In genomic region chr8:112803058-112803457, GRCm38 (mm10) we compare ENCODE assay signal across 28 mouse cellular contexts.
DNase-seq lines count a peak whose midpoint lies in the region; ATAC-seq and TF ChIP-seq lines count a peak whose summit lies in the region.
"Had no signal": no experiment of that assay in that cellular context is flagged by ENCODE, and none has a peak within 500 bp of the region (broad histone marks: within the 10 kb centered on the region; RNA-seq: fewer than 3 reads in every experiment).

No protein-coding gene starts in this region.

- 92% methylated on average over 17 of the region's 17 CpGs for WGBS in liver, postnatal 0 days (ENCODE audit: insufficient replicate concordance)

- DNase-seq in gastrocnemius, postnatal 14 days: peak; percentile 3
- DNase-seq in gastrocnemius, postnatal 36 days: no peak
- DNase-seq in kidney, postnatal 10 days: peak; percentile 5
- DNase-seq in thymus, postnatal 4 days: no peak
- no peak for DNase-seq in liver, postnatal 0 days
- DNase-seq: adrenal gland, postnatal 14 days; B cell, adult 2 months; cerebellum, adult 9-11 months; forebrain, postnatal 0 days; heart, postnatal 36 days; layer of hippocampus, postnatal 36 days; liver, embryonic 13.5 days; lung, adult 2 months; lung, postnatal 10 days; right cerebral cortex, postnatal 25 days; thymus, postnatal 14 days had no signal

- intact Hi-C loops in gastrocnemius, postnatal 14 days (cut with DNase I; ENCODE audit: low total_unique reads): no loop called here
- intact Hi-C loops in gastrocnemius, postnatal 36 days (cut with DNase I): no loop called here

- no peak for TF ChIP-seq EP300 in liver, postnatal 0 days (IDR thresholded peaks at IDR 0.05; ENCODE audit: low read depth)

- TF ChIP-seq CTCF in liver, postnatal 0 days (IDR thresholded peaks at IDR 0.05; ENCODE audit: low read depth): no peak

- no peaks in the 10 kb centered on the region for H3K4me1 ChIP-seq in megakaryocyte, embryonic 14.5 days
- no peaks in the 10 kb centered on the region for H3K4me1 ChIP-seq in liver, postnatal 0 days (ENCODE audit: insufficient read depth)
- H3K4me1 ChIP-seq: embryonic facial prominence, embryonic 10.5 days; embryonic facial prominence, embryonic 15.5 days; forebrain, embryonic 12.5 days; heart, embryonic 10.5 days; hindbrain, embryonic 12.5 days; limb, embryonic 10.5 days; limb, embryonic 15.5 days; liver, embryonic 13.5 days had no signal

- H3K27me3 ChIP-seq in megakaryocyte, embryonic 14.5 days (replicated peaks): no peaks in the 10 kb centered on the region
- H3K27me3 ChIP-seq in liver, postnatal 0 days (ENCODE audit: insufficient read depth, low read length): no peaks in the 10 kb centered on the region
- H3K27me3 ChIP-seq: embryonic facial prominence, embryonic 15.5 days; forebrain, embryonic 12.5 days; hindbrain, embryonic 12.5 days; limb, embryonic 15.5 days; liver, embryonic 13.5 days had no signal

- no peak overlapping the region for H3K27ac ChIP-seq in liver, postnatal 0 days (ENCODE audit: low read depth)
- H3K27ac ChIP-seq: embryonic facial prominence, embryonic 10.5 days; embryonic facial prominence, embryonic 15.5 days; forebrain, embryonic 12.5 days; heart, embryonic 10.5 days; hindbrain, embryonic 12.5 days; limb, embryonic 10.5 days; limb, embryonic 15.5 days; liver, embryonic 13.5 days had no signal

- no peak for ATAC-seq in megakaryocyte, adult 5-6 weeks (ENCODE audit: poor library complexity, severe bottlenecking)
- no peak for ATAC-seq in liver, postnatal 0 days
- ATAC-seq: forebrain, postnatal 0 days; intestine, embryonic 16.5 days; midbrain, embryonic 16.5 days had no signal

- H3K4me3 ChIP-seq in megakaryocyte, embryonic 14.5 days (replicated peaks): peak overlapping the region; percentile 59
- no peak overlapping the region for H3K4me3 ChIP-seq in liver, postnatal 0 days (ENCODE audit: low read depth, low read length)
- H3K4me3 ChIP-seq: embryonic facial prominence, embryonic 10.5 days; embryonic facial prominence, embryonic 15.5 days; forebrain, embryonic 12.5 days; heart, embryonic 10.5 days; hindbrain, embryonic 12.5 days; limb, embryonic 10.5 days; limb, embryonic 15.5 days; liver, embryonic 13.5 days had no signal

- no peak overlapping the region for H3K4me2 ChIP-seq in liver, postnatal 0 days (ENCODE audit: low read depth, low read length)
- H3K4me2 ChIP-seq: embryonic facial prominence, embryonic 15.5 days; forebrain, embryonic 12.5 days; hindbrain, embryonic 12.5 days; limb, embryonic 15.5 days; liver, embryonic 13.5 days; midbrain, embryonic 11.5 days had no signal

- peaks cover 65% of the 10 kb centered on the region for H3K9me3 ChIP-seq in megakaryocyte, embryonic 14.5 days
- peaks cover 5% of the 10 kb centered on the region for H3K9me3 ChIP-seq in liver, postnatal 0 days (ENCODE audit: low read length)
- H3K9me3 ChIP-seq: embryonic facial prominence, embryonic 10.5 days; embryonic facial prominence, embryonic 15.5 days; forebrain, embryonic 12.5 days; heart, embryonic 10.5 days; hindbrain, embryonic 12.5 days; limb, embryonic 10.5 days; limb, embryonic 15.5 days had no signal

- H3K36me3 ChIP-seq in megakaryocyte, embryonic 14.5 days (replicated peaks; ENCODE audit: low read length): no peaks in the 10 kb centered on the region
- no peaks in the 10 kb centered on the region for H3K36me3 ChIP-seq in liver, postnatal 0 days (replicated peaks; ENCODE audit: insufficient read depth, low read length)
- H3K36me3 ChIP-seq: embryonic facial prominence, embryonic 10.5 days; embryonic facial prominence, embryonic 15.5 days; forebrain, embryonic 12.5 days; heart, embryonic 10.5 days; hindbrain, embryonic 12.5 days; limb, embryonic 10.5 days; limb, embryonic 15.5 days; liver, embryonic 13.5 days had no signal

- H3K9ac ChIP-seq in liver, postnatal 0 days (replicated peaks): no peak overlapping the region
- H3K9ac ChIP-seq: embryonic facial prominence, embryonic 15.5 days; forebrain, embryonic 12.5 days; forebrain, postnatal 0 days; hindbrain, embryonic 12.5 days; limb, embryonic 15.5 days; liver, embryonic 13.5 days had no signal

Comparison
In these comparisons a context has a peak if more than half of its experiments do, and no peak if none do; other contexts are left out.
1. DNase-seq: peak in gastrocnemius, postnatal 14 days (single experiment) and kidney, postnatal 10 days (single experiment); none in gastrocnemius, postnatal 36 days (0 of 2), thymus, postnatal 4 days (single experiment) and liver, postnatal 0 days (single experiment).